Mouse (Mus musculus): ENCODE measurements at regions not wholly inside any gene's neighbourhood (a gene's known extent, or its start where the extent isn't known, plus 50 kb on each side); places are given as distances from the start of the nearest gene placed in this dataset.
"Not testable (repeated sequence)": the region's sequence is repeated elsewhere in the genome, so short reads cannot be mapped to it uniquely, and the experiment has no call there.

DNA sequence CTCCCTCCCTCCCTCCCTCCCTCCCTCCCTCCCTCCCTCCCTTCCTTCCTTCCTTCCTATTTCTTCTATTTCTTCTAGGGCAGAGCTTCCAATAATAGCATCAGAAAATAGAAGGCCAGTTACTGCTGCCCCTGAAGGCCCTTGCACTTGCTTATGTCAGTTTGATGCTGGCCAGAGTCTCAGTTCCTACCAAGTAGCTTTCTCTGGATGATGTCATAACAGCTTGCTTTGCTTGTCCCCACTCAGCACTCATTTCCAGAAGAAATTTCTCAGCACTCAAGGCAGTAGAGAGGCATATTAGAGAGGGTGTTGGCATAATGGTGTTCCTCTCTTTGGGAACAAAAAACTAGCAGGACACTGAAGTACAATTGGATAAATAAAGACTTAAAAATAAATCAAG, 811.6 kb upstream of the 4930444P10Rik start:
- Histone ChIP-seq H3K4me3 (replicated peaks; ENCODE audit: low read depth, low read length) (no peak overlapping the region), H3K9me3 (ENCODE audit: control insufficient read depth, low read length) (no peaks in the 10 kb centered on the region), H3K4me1 (ENCODE audit: control insufficient read depth, insufficient read depth, low read length) (no peaks in the 10 kb centered on the region), H3K27ac (replicated peaks; ENCODE audit: low read depth, low read length) (no peak overlapping the region), H3K4me2 (ENCODE audit: low read length) (no peak overlapping the region), H3K36me3 (ENCODE audit: control insufficient read depth, insufficient read depth, low read length) (no peaks in the 10 kb centered on the region), H3K27me3 (ENCODE audit: control insufficient read depth, insufficient read depth, low read length) (no peaks in the 10 kb centered on the region), H3K9ac (replicated peaks; ENCODE audit: low read length) (no peak overlapping the region)
- DNase-seq (no peak), ATAC-seq (ENCODE audit: low FRiP score, low TSS enrichment) (no peak)

DNA sequence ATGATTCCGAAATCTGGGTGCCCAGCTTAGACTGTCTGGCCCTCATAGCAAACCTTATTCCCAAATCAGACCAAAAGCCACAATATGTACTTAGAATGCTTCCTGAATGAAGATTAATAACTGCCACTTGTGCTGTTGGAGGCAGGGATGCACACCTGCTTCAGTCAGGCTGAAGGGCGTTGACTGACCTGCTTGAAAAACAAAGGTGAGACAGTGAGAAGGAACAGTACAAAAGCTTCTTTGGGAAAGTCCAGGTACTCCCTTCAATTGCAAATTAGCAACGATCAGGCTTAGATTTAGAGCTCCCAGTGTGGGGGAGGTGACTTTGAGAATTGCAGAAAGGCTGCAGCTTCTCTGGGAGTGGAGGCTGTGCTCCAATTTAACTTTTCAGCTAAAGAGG, 775.3 kb upstream of the 4930444P10Rik start:
- H3K9me3 ChIP-seq (ENCODE audit: control insufficient read depth, low read length); DNase-seq; H3K4me2 ChIP-seq (ENCODE audit: low read length); H3K27ac ChIP-seq (replicated peaks; ENCODE audit: low read depth, low read length); H3K9ac ChIP-seq (replicated peaks; ENCODE audit: low read length); H3K4me1 ChIP-seq (ENCODE audit: control insufficient read depth, insufficient read depth, low read length); H3K27me3 ChIP-seq (ENCODE audit: control insufficient read depth, insufficient read depth, low read length); ATAC-seq (ENCODE audit: low FRiP score, low TSS enrichment); H3K36me3 ChIP-seq (ENCODE audit: control insufficient read depth, insufficient read depth, low read length); H3K4me3 ChIP-seq (replicated peaks; ENCODE audit: low read depth, low read length): not testable (repeated sequence)
- WGBS, result 81% methylated on average over 3 of the region's 3 CpGs

DNA sequence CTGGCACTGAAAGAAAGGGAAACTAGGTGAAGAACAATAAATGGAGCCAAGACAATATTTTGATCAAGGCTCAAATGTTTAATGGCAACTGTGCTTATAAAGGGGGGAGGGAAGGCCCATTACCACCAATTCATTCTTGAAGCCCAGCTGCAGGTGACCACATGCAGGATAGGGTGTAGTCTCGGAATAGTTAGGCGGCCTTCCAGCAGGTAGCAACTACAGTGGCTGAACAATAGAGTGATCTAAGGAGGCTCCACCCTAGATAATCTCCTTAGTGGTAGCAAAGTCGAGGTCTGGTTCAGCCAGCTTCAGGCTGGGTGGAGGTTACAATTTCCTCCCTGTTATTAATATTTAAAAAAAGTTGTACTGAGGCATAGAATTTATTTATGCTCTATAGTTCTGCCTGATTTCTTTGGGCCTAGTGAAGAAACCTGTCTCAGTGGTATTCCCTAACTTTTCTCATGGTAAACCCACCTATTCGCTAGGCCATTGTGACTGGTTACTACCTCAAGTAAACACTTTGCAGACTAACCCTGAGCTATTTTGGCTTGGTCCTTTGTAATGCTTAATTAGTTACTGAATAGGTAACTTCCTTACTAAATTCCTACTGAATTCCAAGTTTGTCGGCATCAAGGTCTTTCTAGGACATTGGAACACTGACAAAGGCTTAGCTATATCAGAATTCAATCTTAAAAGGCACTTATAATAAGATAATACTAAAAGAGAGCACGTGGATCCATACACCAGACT, 774.1 kb upstream of the 4930444P10Rik start:
- not testable (repeated sequence) for H3K4me3 ChIP-seq (replicated peaks; ENCODE audit: low read depth, low read length); H3K36me3 ChIP-seq (ENCODE audit: control insufficient read depth, insufficient read depth, low read length); H3K27me3 ChIP-seq (ENCODE audit: control insufficient read depth, insufficient read depth, low read length); DNase-seq; H3K9me3 ChIP-seq (ENCODE audit: control insufficient read depth, low read length); H3K9ac ChIP-seq (replicated peaks; ENCODE audit: low read length); ATAC-seq (ENCODE audit: low FRiP score, low TSS enrichment); H3K4me2 ChIP-seq (ENCODE audit: low read length); H3K4me1 ChIP-seq (ENCODE audit: control insufficient read depth, insufficient read depth, low read length); H3K27ac ChIP-seq (replicated peaks; ENCODE audit: low read depth, low read length)
- 81% methylated on average over 6 of the region's 6 CpGs for WGBS

DNA sequence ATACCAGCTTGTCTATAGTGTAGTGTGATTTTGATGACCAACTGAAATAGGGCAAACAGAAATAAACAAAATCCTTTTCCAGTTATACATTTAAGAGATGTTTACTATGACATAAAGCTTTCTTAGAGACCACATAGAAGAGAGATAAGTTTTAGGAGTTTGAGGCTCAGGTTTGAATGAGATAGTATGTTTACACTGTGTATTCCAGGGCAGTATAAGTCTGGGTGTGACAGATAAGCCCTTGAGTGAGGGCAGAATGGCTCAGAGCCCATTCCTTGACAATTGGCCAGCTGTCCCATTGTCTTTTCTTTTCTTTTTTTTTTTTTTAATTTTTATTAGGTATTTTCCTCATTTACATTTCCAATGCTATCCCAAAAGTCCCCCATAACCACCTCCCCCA, 744.0 kb upstream of the 4930444P10Rik start:
- Histone ChIP-seq H3K4me3 (replicated peaks; ENCODE audit: low read depth, low read length) (no peak overlapping the region), H3K27me3 (ENCODE audit: control insufficient read depth, insufficient read depth, low read length) (no peaks in the 10 kb centered on the region), H3K4me2 (ENCODE audit: low read length) (no peak overlapping the region), H3K9ac (replicated peaks; ENCODE audit: low read length) (no peak overlapping the region), H3K9me3 (ENCODE audit: control insufficient read depth, low read length) (no peaks in the 10 kb centered on the region), H3K27ac (replicated peaks; ENCODE audit: low read depth, low read length) (no peak overlapping the region), H3K36me3 (ENCODE audit: control insufficient read depth, insufficient read depth, low read length) (no peaks in the 10 kb centered on the region), H3K4me1 (ENCODE audit: control insufficient read depth, insufficient read depth, low read length) (no peaks in the 10 kb centered on the region)
- ATAC-seq (ENCODE audit: low FRiP score, low TSS enrichment), result no peak
- no peak for DNase-seq

DNA sequence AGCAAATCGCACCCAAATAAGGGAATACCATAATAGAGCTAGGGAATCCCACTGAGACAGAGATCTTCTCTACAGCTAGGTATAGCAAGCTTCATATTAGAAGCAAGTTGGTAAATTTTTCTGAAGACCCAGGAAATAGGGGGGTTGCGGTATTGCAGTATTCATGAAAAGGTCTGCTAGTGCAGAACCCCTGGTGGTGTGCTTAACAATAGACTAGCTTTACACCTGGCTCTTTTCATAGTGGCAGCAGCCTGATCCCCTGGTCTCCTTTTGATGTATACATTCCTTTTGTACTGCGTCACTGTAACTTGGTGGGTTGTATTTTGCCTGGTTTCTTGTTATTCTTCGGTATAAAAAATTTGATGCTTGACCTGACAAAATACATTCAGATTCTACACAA, 731.6 kb upstream of the 4930444P10Rik start:
- peak; percentile 3 for DNase-seq
- H3K9me3 ChIP-seq (ENCODE audit: control insufficient read depth, low read length); H3K4me1 ChIP-seq (ENCODE audit: control insufficient read depth, insufficient read depth, low read length); ATAC-seq (ENCODE audit: low FRiP score, low TSS enrichment); H3K36me3 ChIP-seq (ENCODE audit: control insufficient read depth, insufficient read depth, low read length); H3K4me3 ChIP-seq (replicated peaks; ENCODE audit: low read depth, low read length); H3K27me3 ChIP-seq (ENCODE audit: control insufficient read depth, insufficient read depth, low read length); H3K9ac ChIP-seq (replicated peaks; ENCODE audit: low read length); H3K27ac ChIP-seq (replicated peaks; ENCODE audit: low read depth, low read length); H3K4me2 ChIP-seq (ENCODE audit: low read length): not testable (repeated sequence)
- 69% methylated on average over 4 of the region's 4 CpGs for WGBS

DNA sequence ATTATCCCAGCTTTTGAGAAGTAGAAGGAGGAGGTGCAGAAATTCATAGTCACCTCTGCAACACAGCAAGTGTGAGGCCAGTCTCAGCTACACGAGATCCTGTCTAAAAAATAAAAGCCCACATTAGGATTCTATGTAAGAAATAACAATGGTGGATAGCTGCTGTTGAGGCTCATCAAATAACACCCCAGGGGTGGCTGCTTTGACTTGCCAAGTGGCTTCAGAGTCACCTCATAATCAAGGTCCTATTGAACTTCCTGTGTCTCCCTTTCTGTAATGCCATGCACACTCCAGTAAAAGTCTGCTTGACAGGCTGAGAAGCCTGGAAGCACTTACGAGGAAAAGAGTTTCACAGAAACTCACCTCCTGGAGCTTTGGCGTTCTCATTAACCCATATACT, 730.9 kb upstream of the 4930444P10Rik start:
- no peak for DNase-seq
- Histone ChIP-seq H3K4me1 (ENCODE audit: control insufficient read depth, insufficient read depth, low read length) (no peaks in the 10 kb centered on the region), H3K36me3 (ENCODE audit: control insufficient read depth, insufficient read depth, low read length) (no peaks in the 10 kb centered on the region), H3K4me2 (ENCODE audit: low read length) (no peak overlapping the region), H3K9ac (replicated peaks; ENCODE audit: low read length) (no peak overlapping the region), H3K27me3 (ENCODE audit: control insufficient read depth, insufficient read depth, low read length) (no peaks in the 10 kb centered on the region), H3K9me3 (ENCODE audit: control insufficient read depth, low read length) (no peaks in the 10 kb centered on the region), H3K27ac (replicated peaks; ENCODE audit: low read depth, low read length) (no peak overlapping the region), H3K4me3 (replicated peaks; ENCODE audit: low read depth, low read length) (no peak overlapping the region)
- 71% methylated on average over 3 of the region's 3 CpGs for WGBS
- ATAC-seq (ENCODE audit: low FRiP score, low TSS enrichment), result no peak

GRCm38 (mm10) chr1:16821186-16821585, 728.1 kb upstream of the 4930444P10Rik start:
- no peaks in the 10 kb centered on the region for H3K27me3 ChIP-seq (ENCODE audit: control insufficient read depth, insufficient read depth, low read length)
- 80% methylated on average over 2 of the region's 2 CpGs for WGBS
- no peak overlapping the region for H3K9ac ChIP-seq (replicated peaks; ENCODE audit: low read length)
- H3K4me2 ChIP-seq (ENCODE audit: low read length), result no peak overlapping the region
- DNase-seq, result no peak
- no peaks in the 10 kb centered on the region for H3K9me3 ChIP-seq (ENCODE audit: control insufficient read depth, low read length)
- H3K4me3 ChIP-seq (replicated peaks; ENCODE audit: low read depth, low read length), result no peak overlapping the region
- no peaks in the 10 kb centered on the region for H3K36me3 ChIP-seq (ENCODE audit: control insufficient read depth, insufficient read depth, low read length)
- ATAC-seq (ENCODE audit: low FRiP score, low TSS enrichment), result no peak
- no peak overlapping the region for H3K27ac ChIP-seq (replicated peaks; ENCODE audit: low read depth, low read length)
- no peaks in the 10 kb centered on the region for H3K4me1 ChIP-seq (ENCODE audit: control insufficient read depth, insufficient read depth, low read length)

DNA sequence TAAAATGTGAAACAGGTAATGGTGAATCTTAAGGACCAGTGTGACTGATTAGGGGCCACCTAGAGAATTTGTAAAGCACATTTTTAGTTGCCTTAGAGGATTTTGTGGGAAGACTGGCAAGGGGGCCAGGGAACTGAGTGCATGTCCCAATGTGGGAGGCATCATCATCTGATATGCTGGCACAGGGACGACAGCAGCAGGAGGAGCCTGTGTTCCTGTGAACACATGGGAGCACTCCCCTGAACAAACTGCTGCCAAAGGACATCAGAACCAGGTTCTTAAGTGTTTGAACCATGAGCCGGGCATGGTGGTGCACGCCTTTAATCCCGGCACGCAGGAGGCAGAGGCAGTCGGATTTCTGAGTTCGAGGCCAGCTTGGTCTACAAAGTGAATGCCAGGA, 723.4 kb upstream of the 4930444P10Rik start:
- H3K9ac ChIP-seq (replicated peaks; ENCODE audit: low read length), result no peak overlapping the region
- no peak for DNase-seq
- no peak overlapping the region for H3K27ac ChIP-seq (replicated peaks; ENCODE audit: low read depth, low read length)
- 91% methylated on average over 7 of the region's 7 CpGs for WGBS
- ATAC-seq (ENCODE audit: low FRiP score, low TSS enrichment), result no peak
- H3K9me3 ChIP-seq (ENCODE audit: control insufficient read depth, low read length), result no peaks in the 10 kb centered on the region
- no peaks in the 10 kb centered on the region for H3K4me1 ChIP-seq (ENCODE audit: control insufficient read depth, insufficient read depth, low read length)
- H3K4me2 ChIP-seq (ENCODE audit: low read length), result no peak overlapping the region
- H3K4me3 ChIP-seq (replicated peaks; ENCODE audit: low read depth, low read length), result no peak overlapping the region
- H3K36me3 ChIP-seq (ENCODE audit: control insufficient read depth, insufficient read depth, low read length), result no peaks in the 10 kb centered on the region
- H3K27me3 ChIP-seq (ENCODE audit: control insufficient read depth, insufficient read depth, low read length), result no peaks in the 10 kb centered on the region

DNA sequence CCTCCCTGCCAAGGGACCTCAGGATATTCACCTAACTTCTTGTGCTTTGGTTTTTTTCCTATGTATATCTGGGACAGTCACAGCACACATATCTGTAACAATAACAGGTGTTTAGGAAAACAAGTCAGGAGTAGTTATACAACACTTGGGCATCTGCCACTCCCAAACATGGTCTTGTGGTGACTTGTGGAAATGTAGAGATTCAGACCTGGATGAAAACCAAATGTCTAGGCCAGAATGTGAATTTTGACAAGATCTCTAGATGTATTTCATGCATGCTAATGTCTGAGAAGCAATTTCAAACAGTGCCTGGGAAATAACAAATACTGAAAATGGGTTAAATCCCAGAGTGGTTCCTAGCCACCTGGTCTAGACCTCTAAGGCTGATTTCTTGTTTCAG, 722.6 kb upstream of the 4930444P10Rik start:
- Histone ChIP-seq H3K9me3 (ENCODE audit: control insufficient read depth, low read length) (no peaks in the 10 kb centered on the region), H3K27me3 (ENCODE audit: control insufficient read depth, insufficient read depth, low read length) (no peaks in the 10 kb centered on the region), H3K9ac (replicated peaks; ENCODE audit: low read length) (no peak overlapping the region), H3K4me3 (replicated peaks; ENCODE audit: low read depth, low read length) (no peak overlapping the region), H3K36me3 (ENCODE audit: control insufficient read depth, insufficient read depth, low read length) (no peaks in the 10 kb centered on the region), H3K4me2 (ENCODE audit: low read length) (no peak overlapping the region), H3K4me1 (ENCODE audit: control insufficient read depth, insufficient read depth, low read length) (no peaks in the 10 kb centered on the region), H3K27ac (replicated peaks; ENCODE audit: low read depth, low read length) (no peak overlapping the region)
- ATAC-seq (ENCODE audit: low FRiP score, low TSS enrichment) (no peak), DNase-seq (no peak)

Data from midbrain, embryonic 14.5 days (tissue).